Mouse (Mus musculus): Measurements from ENCODE around the gene Dapk1.

- TF ChIP-seq CTCF (IDR thresholded peaks at IDR 0.05; ENCODE audit: extremely low read depth, insufficient read depth, insufficient read length, insufficient replicate concordance) (no peak), POLR2A (IDR thresholded peaks at IDR 0.05; ENCODE audit: low read depth, low read length) (no peak)
These were observed 85.2 kb downstream of the Dapk1 start for GRCm38 (mm10) chr13:60686967-60687366.

All from spleen, adult 2 months (tissue).